Mouse (Mus musculus): ENCODE measurements around the gene Foxc2.

The Foxc2 gene

GRCm38 (mm10) chr8:121086004-121086900 is 29.7 kb upstream of the Foxc2 start:
- DNase-seq (ENCODE audit: low spot score in 2 of 2) = no peak

GRCm38 (mm10) chr8:121088281-121088680 is 27.7 kb upstream of the Foxc2 start:
- no peak for DNase-seq (ENCODE audit: low spot score in 2 of 2)

- DNase-seq (ENCODE audit: low spot score in 2 of 2) = no peak
These were observed 26.9 kb upstream of the Foxc2 start for GRCm38 (mm10) chr8:121088871-121089630.

GRCm38 (mm10) chr8:121089631-121090380 is 26.2 kb upstream of the Foxc2 start:
- DNase-seq (ENCODE audit: low spot score in 2 of 2) = no peak

- no peak for DNase-seq (ENCODE audit: low spot score in 2 of 2)
These were observed 25.3 kb upstream of the Foxc2 start for GRCm38 (mm10) chr8:121090716-121091115.

- no peak for DNase-seq (ENCODE audit: low spot score in 2 of 2)
These were observed 23.8 kb upstream of the Foxc2 start for GRCm38 (mm10) chr8:121092141-121092540.

GRCm38 (mm10) chr8:121092627-121093026 is 23.3 kb upstream of the Foxc2 start:
- peak; percentile 81 to 89 for DNase-seq (ENCODE audit: low spot score in 2 of 2)

GRCm38 (mm10) chr8:121093496-121093895 is 22.5 kb upstream of the Foxc2 start:
- no peak for DNase-seq (ENCODE audit: low spot score in 2 of 2)

- DNase-seq (ENCODE audit: low spot score in 2 of 2) = peak; percentile 75 to 76
These were observed 11.7 kb upstream of the Foxc2 start for GRCm38 (mm10) chr8:121104049-121104818.

- DNase-seq (ENCODE audit: low spot score in 2 of 2) = peak; percentile 99
These were observed 8.0 kb upstream of the Foxc2 start, which contains the start of gene Mthfsd for GRCm38 (mm10) chr8:121107668-121108656. TSS of gene Mthfsd (minus strand) at chr8:121108392.

GRCm38 (mm10) chr8:121108657-121109056 is 7.3 kb upstream of the Foxc2 start:
- DNase-seq (ENCODE audit: low spot score in 2 of 2) = no peak

GRCm38 (mm10) chr8:121111145-121111907 is 4.6 kb upstream of the Foxc2 start:
- DNase-seq (ENCODE audit: low spot score in 2 of 2) = no peak

GRCm38 (mm10) chr8:121113261-121113660 is 2.7 kb upstream of the Foxc2 start:
- DNase-seq (ENCODE audit: low spot score in 2 of 2) = peak; percentile 97 to 99

- DNase-seq (ENCODE audit: low spot score in 2 of 2) = no peak
These were observed 835 bp upstream of the Foxc2 start for GRCm38 (mm10) chr8:121115136-121115535.

- DNase-seq (ENCODE audit: low spot score in 2 of 2) = no peak
These were observed 717 bp downstream of the Foxc2 start for GRCm38 (mm10) chr8:121116591-121117185.

- no peak for DNase-seq (ENCODE audit: low spot score in 2 of 2)
These were observed 1.2 kb downstream of the Foxc2 start for GRCm38 (mm10) chr8:121117186-121117651.

- DNase-seq (ENCODE audit: low spot score in 2 of 2) = no peak
These were observed 1.9 kb downstream of the Foxc2 start for GRCm38 (mm10) chr8:121117906-121118305.

GRCm38 (mm10) chr8:121118634-121119420 is 2.9 kb downstream of the Foxc2 start:
- no peak for DNase-seq (ENCODE audit: low spot score in 2 of 2)
